Mouse (Mus musculus): Measurements from ENCODE around the gene Fam19a3. TPM values are rescaled to one million over a fixed set of nuclear protein-coding genes. Genes with fewer than 3 reads are reported as not detected.

The Fam19a3 gene
- polyA plus RNA-seq (2012; rRNA removed), result 0.08 and 0.30 TPM in 2 replicates

GRCm38 (mm10) chr3:104781471-104781903 is at the start of gene Fam19a3:
Fam19a3 (minus strand) TSS chr3:104781840.
- peak within 1 kb of the TSS; percentile 78 for H3K4me3 ChIP-seq (ENCODE audit: low read depth, low read length)
- 2% methylated on average over 26 of the region's 26 CpGs for WGBS
- TF ChIP-seq CTCF (IDR thresholded peaks at IDR 0.05; ENCODE audit: extremely low read depth, insufficient read length, insufficient replicate concordance, low read depth, low read length), result no peak
- TF ChIP-seq POLR2A (IDR thresholded peaks at IDR 0.05; ENCODE audit: low read depth, low read length), result no peak
- peak within 1 kb of the TSS; percentile 67 for H3K27ac ChIP-seq (ENCODE audit: insufficient read depth, low read depth, low read length)
- H3K36me3 ChIP-seq (ENCODE audit: control insufficient read depth, insufficient read depth, low read length), result 0 out of 2 replicates have a peak, but pooled peaks cover 1% of the 10 kb centered on the region
- peaks cover 29% of the 10 kb centered on the region for H3K27me3 ChIP-seq (ENCODE audit: control insufficient read depth, insufficient read depth, low read length)
- peaks cover 37% of the 10 kb centered on the region for H3K4me1 ChIP-seq (ENCODE audit: control insufficient read depth, insufficient read depth, insufficient read length, low read length)

DNA sequence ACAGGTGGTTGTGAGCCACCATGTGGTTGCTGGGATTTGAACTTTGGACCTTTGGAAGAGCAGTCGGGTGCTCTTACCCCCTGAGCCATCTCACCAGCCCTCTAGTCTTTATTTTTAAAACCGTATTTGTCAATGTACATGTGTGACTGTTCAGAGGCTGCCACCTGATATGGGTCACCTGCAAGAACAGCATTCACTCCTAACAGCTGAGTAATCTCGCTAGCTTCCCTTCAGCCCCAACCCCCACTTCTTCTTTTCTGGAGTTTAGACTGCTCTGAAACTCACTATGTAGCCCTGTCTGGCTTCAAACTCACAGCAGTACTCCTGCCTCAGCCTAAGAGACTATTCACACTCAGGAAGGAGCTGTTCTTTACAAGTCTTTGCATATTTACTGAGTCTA is 40.8 kb upstream of the Fam19a3 start:
- Histone ChIP-seq H3K4me3 (ENCODE audit: low read depth, low read length) (no peak overlapping the region), H3K27ac (ENCODE audit: insufficient read depth, low read depth, low read length) (no peak overlapping the region), H3K36me3 (ENCODE audit: control insufficient read depth, insufficient read depth, low read length) (peaks cover 27% of the 10 kb centered on the region), H3K27me3 (ENCODE audit: control insufficient read depth, insufficient read depth, low read length) (no peaks in the 10 kb centered on the region), H3K4me1 (ENCODE audit: control insufficient read depth, insufficient read depth, insufficient read length, low read length) (peaks cover 2% of the 10 kb centered on the region; the same call in 1 of the 2 replicates)
- WGBS, result 64% methylated on average over 3 of the region's 3 CpGs
- no peak for TF ChIP-seq CTCF (IDR thresholded peaks at IDR 0.05; ENCODE audit: extremely low read depth, insufficient read length, insufficient replicate concordance, low read depth, low read length)
- no peak for TF ChIP-seq POLR2A (IDR thresholded peaks at IDR 0.05; ENCODE audit: low read depth, low read length)

GRCm38 (mm10) chr3:104820426-104820825 is 38.8 kb upstream of the Fam19a3 start:
- Histone ChIP-seq H3K27me3 (ENCODE audit: control insufficient read depth, insufficient read depth, low read length) (no peaks in the 10 kb centered on the region), H3K4me3 (ENCODE audit: low read depth, low read length) (no peak overlapping the region), H3K27ac (ENCODE audit: insufficient read depth, low read depth, low read length) (no peak overlapping the region), H3K4me1 (ENCODE audit: control insufficient read depth, insufficient read depth, insufficient read length, low read length) (peaks cover 5% of the 10 kb centered on the region; the same call in 1 of the 2 replicates), H3K36me3 (ENCODE audit: control insufficient read depth, insufficient read depth, low read length) (peaks cover 13% of the 10 kb centered on the region)
- 72% methylated on average over 1 of the region's 1 CpGs for WGBS
- TF ChIP-seq POLR2A (IDR thresholded peaks at IDR 0.05; ENCODE audit: low read depth, low read length), result no peak
- no peak for TF ChIP-seq CTCF (IDR thresholded peaks at IDR 0.05; ENCODE audit: extremely low read depth, insufficient read length, insufficient replicate concordance, low read depth, low read length)

- 4% methylated on average over 3 of the region's 3 CpGs for WGBS
- Histone ChIP-seq H3K36me3 (ENCODE audit: control insufficient read depth, insufficient read depth, low read length) (peaks cover 12% of the 10 kb centered on the region), H3K27me3 (ENCODE audit: control insufficient read depth, insufficient read depth, low read length) (no peaks in the 10 kb centered on the region), H3K4me1 (ENCODE audit: control insufficient read depth, insufficient read depth, insufficient read length, low read length) (peaks cover 5% of the 10 kb centered on the region; the same call in 1 of the 2 replicates), H3K4me3 (ENCODE audit: low read depth, low read length) (peak overlapping the region; percentile 89), H3K27ac (ENCODE audit: insufficient read depth, low read depth, low read length) (peak overlapping the region; percentile 84)
- TF ChIP-seq CTCF (IDR thresholded peaks at IDR 0.05; ENCODE audit: extremely low read depth, insufficient read length, insufficient replicate concordance, low read depth, low read length), result no peak
- no peak for TF ChIP-seq POLR2A (IDR thresholded peaks at IDR 0.05; ENCODE audit: low read depth, low read length)
Observed at GRCm38 (mm10) chr3:104818749-104819134, 37.1 kb upstream of the Fam19a3 start.

GRCm38 (mm10) chr3:104817991-104818748 is 36.5 kb upstream of the Fam19a3 start, which contains the start of gene Mov10:
Mov10 (minus strand) TSS chr3:104818563.
- Histone ChIP-seq H3K4me3 (ENCODE audit: low read depth, low read length) (peak within 1 kb of the TSS; percentile 89), H3K4me1 (ENCODE audit: control insufficient read depth, insufficient read depth, insufficient read length, low read length) (peaks cover 5% of the 10 kb centered on the region; the same call in 1 of the 2 replicates), H3K36me3 (ENCODE audit: control insufficient read depth, insufficient read depth, low read length) (peaks cover 12% of the 10 kb centered on the region), H3K27me3 (ENCODE audit: control insufficient read depth, insufficient read depth, low read length) (no peaks in the 10 kb centered on the region), H3K27ac (ENCODE audit: insufficient read depth, low read depth, low read length) (peak within 1 kb of the TSS; percentile 84)
- WGBS, result under 1% methylated on average over 40 of the region's 40 CpGs
- no peak for TF ChIP-seq CTCF (IDR thresholded peaks at IDR 0.05; ENCODE audit: extremely low read depth, insufficient read length, insufficient replicate concordance, low read depth, low read length)
- TF ChIP-seq POLR2A (IDR thresholded peaks at IDR 0.05; ENCODE audit: low read depth, low read length), result peak; percentile 36; the same call in 1 of the 2 replicates

DNA sequence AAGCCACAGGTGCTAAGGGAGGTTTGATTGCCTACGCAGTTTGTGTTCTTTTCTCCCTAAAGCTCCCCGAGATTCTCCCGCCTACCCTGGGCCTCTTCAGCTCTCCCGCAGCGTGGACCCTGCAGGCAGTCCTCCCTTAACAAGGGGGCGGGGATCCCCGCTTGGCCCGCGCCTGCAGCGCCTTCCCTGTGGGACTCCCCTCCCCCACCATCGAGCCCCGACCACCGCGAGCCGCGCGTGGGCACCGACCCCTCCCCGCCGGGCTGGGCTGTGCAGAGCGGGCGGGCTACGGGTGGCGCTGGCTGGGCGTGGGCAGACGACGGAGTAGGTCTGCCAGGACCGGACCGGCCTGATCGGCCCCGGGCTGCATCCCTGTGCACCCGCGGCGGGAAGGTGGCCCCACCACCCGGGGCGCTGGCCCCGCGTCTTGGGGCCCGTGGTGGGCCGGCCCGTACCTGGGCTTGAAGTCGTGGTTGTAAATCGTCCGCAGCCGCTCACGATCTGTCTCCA is 35.9 kb upstream of the Fam19a3 start:
- Histone ChIP-seq H3K27me3 (ENCODE audit: control insufficient read depth, insufficient read depth, low read length) (no peaks in the 10 kb centered on the region), H3K4me3 (ENCODE audit: low read depth, low read length) (peak overlapping the region; percentile 89), H3K27ac (ENCODE audit: insufficient read depth, low read depth, low read length) (peak overlapping the region; percentile 84), H3K4me1 (ENCODE audit: control insufficient read depth, insufficient read depth, insufficient read length, low read length) (peaks cover 5% of the 10 kb centered on the region; the same call in 1 of the 2 replicates), H3K36me3 (ENCODE audit: control insufficient read depth, insufficient read depth, low read length) (peaks cover 11% of the 10 kb centered on the region)
- TF ChIP-seq POLR2A (IDR thresholded peaks at IDR 0.05; ENCODE audit: low read depth, low read length) (no peak), CTCF (IDR thresholded peaks at IDR 0.05; ENCODE audit: extremely low read depth, insufficient read length, insufficient replicate concordance, low read depth, low read length) (no peak)
- WGBS, result under 1% methylated on average over 46 of the region's 46 CpGs

DNA sequence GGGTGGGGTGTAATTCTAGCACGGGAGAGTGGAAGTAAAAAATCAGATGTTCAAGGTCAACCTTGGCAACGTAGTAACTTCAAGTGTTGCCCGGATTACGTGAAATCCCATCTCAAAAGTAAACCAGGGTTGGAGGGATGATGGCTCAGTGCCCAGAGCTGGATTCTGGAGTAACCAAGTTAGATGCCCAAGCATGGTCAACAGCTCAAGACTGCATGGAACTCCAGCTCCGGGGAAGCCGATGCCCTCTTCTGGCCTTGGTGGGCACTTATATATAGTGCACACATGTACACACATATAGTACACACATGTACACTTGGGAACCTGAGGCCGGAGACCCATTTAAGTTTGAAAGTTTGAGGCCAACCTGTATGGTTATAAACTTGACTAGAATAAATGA is 34.5 kb upstream of the Fam19a3 start:
- no peaks in the 10 kb centered on the region for H3K27me3 ChIP-seq (ENCODE audit: control insufficient read depth, insufficient read depth, low read length)
- no peak overlapping the region for H3K4me3 ChIP-seq (ENCODE audit: low read depth, low read length)
- WGBS, result 88% methylated on average over 7 of the region's 7 CpGs
- H3K27ac ChIP-seq (ENCODE audit: insufficient read depth, low read depth, low read length), result no peak overlapping the region
- peaks cover 5% of the 10 kb centered on the region; the same call in 1 of the 2 replicates for H3K4me1 ChIP-seq (ENCODE audit: control insufficient read depth, insufficient read depth, insufficient read length, low read length)
- TF ChIP-seq POLR2A (IDR thresholded peaks at IDR 0.05; ENCODE audit: low read depth, low read length) (no peak), CTCF (IDR thresholded peaks at IDR 0.05; ENCODE audit: extremely low read depth, insufficient read length, insufficient replicate concordance, low read depth, low read length) (no peak)
- H3K36me3 ChIP-seq (ENCODE audit: control insufficient read depth, insufficient read depth, low read length), result peaks cover 8% of the 10 kb centered on the region
